ENCODE assay signal across 30 mouse cellular contexts in the genomic region with DNA sequence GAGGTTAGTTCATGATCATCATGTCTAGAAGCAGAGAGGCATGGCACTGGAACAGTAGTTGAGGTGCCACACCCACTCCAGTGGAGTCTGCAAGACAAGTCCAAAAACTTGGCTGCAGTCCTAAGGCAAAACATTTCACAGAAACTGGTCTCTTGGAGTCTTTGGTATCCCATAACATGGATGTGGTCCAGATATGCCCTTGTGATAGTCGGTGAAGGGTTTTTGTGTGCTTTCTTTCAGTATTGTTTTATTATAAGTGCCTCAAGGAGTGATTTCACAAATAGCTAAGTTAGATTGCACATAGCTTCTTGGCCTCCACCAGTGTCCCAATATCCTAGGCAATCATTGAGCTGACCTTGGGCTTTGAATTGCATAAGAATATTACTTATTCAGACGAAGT. TPM values are rescaled to one million over a fixed set of nuclear protein-coding genes. Genes with fewer than 3 reads are reported as not detected.
A peak's percentile ranks its signal among the peaks of the same experiment; 100 is the strongest.
DNase-seq lines count a peak whose midpoint lies in the region; ATAC-seq lines count a peak whose summit lies in the region.
"Had no signal": no experiment of that assay in that cellular context is flagged by ENCODE, and none has a peak within 500 bp of the region (broad histone marks: within the 10 kb centered on the region; RNA-seq: fewer than 3 reads in every experiment).

No protein-coding gene starts in this region.

- no peak overlapping the region for H3K27ac ChIP-seq in heart, embryonic 10.5 days
- H3K27ac ChIP-seq in hindbrain, embryonic 14.5 days = no peak overlapping the region
- no peak overlapping the region for H3K27ac ChIP-seq in intestine, embryonic 16.5 days (ENCODE audit: low read length)
- H3K27ac ChIP-seq: embryonic facial prominence, embryonic 10.5 days; embryonic facial prominence, embryonic 13.5 days; forebrain, embryonic 10.5 days; forebrain, embryonic 13.5 days; gastrocnemius, adult 2 months; heart, embryonic 13.5 days; hindbrain, embryonic 12.5 days; intestine, embryonic 15.5 days had no signal

- intact Hi-C loops in heart, postnatal 36 days (cut with DNase I) = no loop called here

- H3K9ac ChIP-seq in hindbrain, embryonic 14.5 days = no peak overlapping the region
- no peak overlapping the region for H3K9ac ChIP-seq in intestine, embryonic 16.5 days (ENCODE audit: low read depth, low read length)
- H3K9ac ChIP-seq: embryonic facial prominence, embryonic 13.5 days; forebrain, embryonic 13.5 days; heart, embryonic 13.5 days; hindbrain, embryonic 12.5 days; intestine, embryonic 15.5 days had no signal

- H3K36me3 ChIP-seq in heart, embryonic 10.5 days = no peaks in the 10 kb centered on the region
- no peaks in the 10 kb centered on the region for H3K36me3 ChIP-seq in hindbrain, embryonic 14.5 days (replicated peaks; ENCODE audit: control insufficient read depth, insufficient read depth)
- H3K36me3 ChIP-seq in intestine, embryonic 16.5 days (ENCODE audit: control insufficient read depth, insufficient read depth, low read length) = no peaks in the 10 kb centered on the region
- H3K36me3 ChIP-seq: embryonic facial prominence, embryonic 10.5 days; embryonic facial prominence, embryonic 13.5 days; forebrain, embryonic 10.5 days; heart, embryonic 13.5 days; hindbrain, embryonic 12.5 days; intestine, embryonic 15.5 days had no signal

- no peaks in the 10 kb centered on the region for H3K27me3 ChIP-seq in heart, embryonic 10.5 days (ENCODE audit: insufficient read depth, poor library complexity, severe bottlenecking)
- H3K27me3 ChIP-seq in hindbrain, embryonic 14.5 days (ENCODE audit: control insufficient read depth, insufficient read depth, low read length) = no peaks in the 10 kb centered on the region
- no peaks in the 10 kb centered on the region for H3K27me3 ChIP-seq in intestine, embryonic 16.5 days (replicated peaks; ENCODE audit: control insufficient read depth, insufficient read depth, low read length)
- H3K27me3 ChIP-seq: embryonic facial prominence, embryonic 13.5 days; forebrain, embryonic 13.5 days; heart, embryonic 13.5 days; hindbrain, embryonic 12.5 days; intestine, embryonic 15.5 days had no signal

- 81% methylated on average over 2 of the region's 2 CpGs for WGBS in heart, embryonic 10.5 days
- WGBS in hindbrain, embryonic 14.5 days = 93% methylated on average over 2 of the region's 2 CpGs
- 73% methylated on average over 2 of the region's 2 CpGs for WGBS in intestine, embryonic 16.5 days

- ATAC-seq in hindbrain, embryonic 14.5 days (ENCODE audit: low FRiP score) = no peak
- no peak for ATAC-seq in intestine, embryonic 16.5 days
- ATAC-seq: activated CD4-positive, CD25-positive, alpha-beta regulatory T cell, adult 4 months; CD4-positive, CD25-positive, alpha-beta regulatory T cell, adult 4 months; forebrain, embryonic 13.5 days; forebrain, embryonic 16.5 days; hindbrain, embryonic 16.5 days; intestine, embryonic 15.5 days had no signal

- H3K4me1 ChIP-seq in heart, embryonic 10.5 days = no peaks in the 10 kb centered on the region
- H3K4me1 ChIP-seq in hindbrain, embryonic 14.5 days (replicated peaks; ENCODE audit: control insufficient read depth, insufficient read depth, low read length) = no peaks in the 10 kb centered on the region
- H3K4me1 ChIP-seq in intestine, embryonic 16.5 days (ENCODE audit: control insufficient read depth, insufficient read depth, low read length) = no peaks in the 10 kb centered on the region
- H3K4me1 ChIP-seq: embryonic facial prominence, embryonic 10.5 days; forebrain, embryonic 10.5 days; forebrain, embryonic 13.5 days; heart, embryonic 13.5 days; hindbrain, embryonic 12.5 days; intestine, embryonic 15.5 days had no signal

- no peak overlapping the region for H3K4me2 ChIP-seq in hindbrain, embryonic 14.5 days (replicated peaks)
- no peak overlapping the region for H3K4me2 ChIP-seq in intestine, embryonic 16.5 days (ENCODE audit: low read depth, low read length)
- H3K4me2 ChIP-seq: embryonic facial prominence, embryonic 13.5 days; forebrain, embryonic 13.5 days; heart, embryonic 13.5 days; hindbrain, embryonic 12.5 days; intestine, embryonic 15.5 days had no signal

- peak; percentile 33 for DNase-seq in heart, embryonic 10.5 days (ENCODE audit: low spot score)
- DNase-seq in heart, postnatal 36 days = no peak
- DNase-seq in 3T3-L1 (ENCODE audit: low read depth, low spot score) = peak; percentile 18
- DNase-seq in adipocyte (ENCODE audit: low spot score) = peak; percentile 63
- no peak for DNase-seq in hindbrain, embryonic 14.5 days (ENCODE audit: low spot score)
- DNase-seq: adrenal gland, postnatal 25 days; cerebellum, adult 11-12 months; cerebellum, adult 8-10 months; cerebellum, postnatal 10 days; cerebellum, postnatal 36 days; embryo, embryonic 11 days; gastrocnemius, adult 2 months; gastrocnemius, postnatal 14 days; heart, adult 18-20 months; heart, postnatal 14 days; kidney, adult 18-20 months had no signal

- H3K4me3 ChIP-seq in heart, embryonic 10.5 days = no peak overlapping the region
- no peak overlapping the region for H3K4me3 ChIP-seq in hindbrain, embryonic 14.5 days (replicated peaks; ENCODE audit: low read length)
- no peak overlapping the region for H3K4me3 ChIP-seq in intestine, embryonic 16.5 days (ENCODE audit: low read length)
- H3K4me3 ChIP-seq: embryonic facial prominence, embryonic 10.5 days; embryonic facial prominence, embryonic 13.5 days; erythroblast, embryonic 14.5 days; forebrain, embryonic 10.5 days; forebrain, embryonic 13.5 days; gastrocnemius, adult 2 months; heart, embryonic 13.5 days; hindbrain, embryonic 12.5 days; intestine, embryonic 15.5 days had no signal

- no peaks in the 10 kb centered on the region for H3K9me3 ChIP-seq in heart, embryonic 10.5 days
- no peaks in the 10 kb centered on the region for H3K9me3 ChIP-seq in hindbrain, embryonic 14.5 days (ENCODE audit: control insufficient read depth, low read length)
- H3K9me3 ChIP-seq in intestine, embryonic 16.5 days (ENCODE audit: control insufficient read depth, low read length) = 0 out of 2 replicates have a peak, but pooled peaks cover 3% of the 10 kb centered on the region
- H3K9me3 ChIP-seq: embryonic facial prominence, embryonic 10.5 days; embryonic facial prominence, embryonic 13.5 days; forebrain, embryonic 10.5 days; forebrain, embryonic 13.5 days; hindbrain, embryonic 12.5 days; intestine, embryonic 15.5 days had no signal

RNA-seq across cellular contexts. Expression of a gene that starts 15.4 kb away (rescaled TPM):
- polyA plus RNA-seq in heart, embryonic 10.5 days (2016; fragmentation: Nextera tagmentation; extraction: Ambion mirVana) = 2.6 and 3.9 TPM in 2 replicates
- 1 to 10 TPM; 6.3 to 7.0 TPM for total RNA-seq in heart, postnatal 36 days (2021)
- 15.8 and 18.2 TPM in 2 replicates for polyA plus RNA-seq in hindbrain, embryonic 14.5 days (2014; fragmentation: Nextera tagmentation; extraction: Ambion mirVana)
- polyA plus RNA-seq in intestine, embryonic 16.5 days (2015; fragmentation: Nextera tagmentation; extraction: Ambion mirVana) = 3.5 and 3.7 TPM in 2 replicates
- total RNA-seq: MEL had no signal
- polyA plus RNA-seq: activated CD4-positive, CD25-positive, alpha-beta regulatory T cell, adult 4 months; CD4-positive, CD25-positive, alpha-beta regulatory T cell, adult 4 months; erythroblast, embryonic 14.5 days had no signal

Comparison
In these comparisons a context has a peak if more than half of its experiments do, and no peak if none do; other contexts are left out.
1. DNase-seq: peak in heart, embryonic 10.5 days (single experiment), 3T3-L1 (single experiment) and adipocyte (single experiment); none in heart, postnatal 36 days (0 of 2) and hindbrain, embryonic 14.5 days (single experiment).